Mouse (Mus musculus) adipocyte (in vitro differentiated cells): Measurements from ENCODE around the gene Eddm3b.
"Not testable (repeated sequence)": the region's sequence is repeated elsewhere in the genome, so short reads cannot be mapped to it uniquely, and the experiment has no call there.

Experiments
- DNase-seq: peaks from one replicate; pipeline ENCODE4 v3.0.0-alpha.2; 2016; ENCODE audit warnings: low spot score

Eddm3b gene

DNA sequence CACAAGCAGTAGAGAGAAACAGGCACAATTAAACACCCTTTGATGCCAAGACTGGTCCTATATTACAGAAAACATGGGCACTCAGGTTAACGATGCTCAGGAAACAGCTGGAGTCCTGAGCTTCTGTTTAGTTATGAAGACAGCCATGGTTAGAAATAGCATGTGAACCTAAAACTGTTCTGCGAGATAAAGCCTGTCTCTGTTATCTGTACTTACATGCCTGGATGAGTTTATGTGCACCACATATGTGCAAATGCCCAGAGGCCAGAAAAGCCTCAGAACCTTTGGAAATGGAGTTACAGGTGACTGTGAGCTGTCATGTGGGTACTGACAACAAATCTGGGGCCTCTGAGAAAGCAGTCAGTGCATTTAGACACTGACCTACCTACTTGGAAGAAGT, 29.7 kb downstream of the Eddm3b start:
- no peak for DNase-seq

DNA sequence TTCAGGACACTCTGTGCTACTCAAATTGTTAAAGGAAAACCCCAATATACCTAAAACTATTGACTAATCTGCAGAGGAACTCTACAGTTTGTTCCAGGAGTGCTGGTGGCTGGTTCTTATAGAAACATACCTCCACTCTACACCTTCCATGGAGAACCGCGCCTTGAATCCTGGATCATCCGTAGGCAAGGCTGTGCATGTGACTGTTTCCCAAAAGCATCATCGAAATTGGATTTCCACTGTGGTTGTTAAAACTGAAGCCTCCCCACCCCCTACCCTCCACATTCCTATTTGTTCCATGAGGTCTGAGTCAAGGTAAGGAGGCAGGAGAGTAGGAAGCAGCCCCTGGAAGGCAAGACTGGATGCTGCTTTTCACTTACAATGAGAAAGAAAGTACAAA, 30.2 kb downstream of the Eddm3b start:
- no peak for DNase-seq

DNA sequence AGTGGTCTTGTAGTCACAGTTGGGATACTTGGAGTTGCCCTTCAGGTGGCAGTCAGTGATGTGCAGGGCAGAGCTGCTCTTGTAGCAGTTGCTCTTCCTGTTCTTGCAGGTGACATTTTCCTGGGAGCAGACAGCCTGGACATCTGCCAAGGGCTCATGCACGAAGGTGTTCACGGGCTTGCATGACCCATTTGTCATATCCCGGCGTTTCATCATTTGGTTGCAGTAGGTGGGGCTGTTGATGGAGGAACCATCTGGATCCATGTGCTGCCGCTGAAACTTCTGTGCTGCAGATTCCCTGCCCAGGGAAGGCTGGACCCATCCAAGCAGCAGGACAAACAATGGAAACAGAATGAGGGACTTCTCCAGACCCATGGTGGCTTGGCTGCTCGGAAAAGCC, 31.3 kb downstream of the Eddm3b start:
- no peak for DNase-seq

DNA sequence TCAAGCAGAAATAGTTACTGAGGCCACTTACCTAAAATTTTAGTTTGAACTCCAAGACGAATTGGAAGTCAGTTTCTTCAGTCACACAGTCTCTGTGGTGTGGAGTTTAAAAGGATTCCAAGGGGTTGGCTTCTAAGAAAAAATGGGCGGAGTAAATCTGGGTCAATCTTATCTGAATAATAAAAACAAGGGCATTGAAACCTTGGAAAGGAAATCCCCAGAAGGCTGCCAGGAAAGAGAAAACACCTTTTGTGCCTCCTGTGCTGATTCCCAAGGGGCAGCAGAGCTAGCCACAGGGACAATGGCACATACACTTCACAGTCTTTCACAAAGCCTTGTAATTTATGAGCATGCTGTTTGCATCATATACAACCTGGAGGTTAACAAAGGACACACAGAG, 32.5 kb downstream of the Eddm3b start, which contains the start of gene Rnase1:
Rnase1 (minus strand) TSS at position 101 of the 400 bp plus-strand sequence.
- no peak for DNase-seq

DNA sequence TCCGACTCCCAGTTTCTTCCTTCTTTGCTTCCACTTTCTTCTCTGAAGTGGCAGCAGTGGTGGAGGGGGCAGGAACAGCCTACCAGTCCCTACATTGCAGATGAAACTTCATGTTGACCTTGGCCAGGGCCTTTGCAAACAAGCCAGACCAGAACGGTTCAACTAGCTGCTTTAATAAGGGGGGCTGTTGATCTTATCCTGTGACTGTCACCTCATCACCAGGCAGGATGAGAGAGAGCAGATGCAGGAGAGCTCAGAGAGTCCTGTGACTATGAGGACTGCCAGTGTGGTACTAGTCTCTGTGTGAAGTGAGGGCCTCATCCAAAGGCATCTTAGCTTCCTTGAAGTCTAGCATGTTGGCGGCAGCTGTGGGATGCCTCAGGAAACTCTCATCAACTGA, 33.8 kb downstream of the Eddm3b start:
- no peak for DNase-seq

DNA sequence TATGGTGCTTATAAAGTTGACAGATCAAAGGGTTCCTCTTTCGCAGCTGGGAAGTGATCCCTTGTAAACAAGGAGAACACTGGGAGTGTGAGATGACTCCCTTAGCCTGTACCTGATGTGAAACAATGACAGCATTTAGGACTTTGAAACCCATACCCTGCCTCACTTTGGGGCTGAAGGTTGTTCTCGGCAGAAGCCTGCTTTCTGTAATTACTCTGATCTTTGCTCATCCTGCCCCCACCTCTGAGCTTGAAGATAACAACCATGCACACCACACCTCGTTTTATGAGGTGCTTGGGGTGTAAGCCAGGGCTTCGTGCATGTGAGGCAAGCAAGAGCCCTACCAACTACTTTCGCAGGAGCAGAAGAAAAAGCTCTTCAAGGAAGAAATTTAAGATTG, 34.9 kb downstream of the Eddm3b start:
- DNase-seq = no peak

DNA sequence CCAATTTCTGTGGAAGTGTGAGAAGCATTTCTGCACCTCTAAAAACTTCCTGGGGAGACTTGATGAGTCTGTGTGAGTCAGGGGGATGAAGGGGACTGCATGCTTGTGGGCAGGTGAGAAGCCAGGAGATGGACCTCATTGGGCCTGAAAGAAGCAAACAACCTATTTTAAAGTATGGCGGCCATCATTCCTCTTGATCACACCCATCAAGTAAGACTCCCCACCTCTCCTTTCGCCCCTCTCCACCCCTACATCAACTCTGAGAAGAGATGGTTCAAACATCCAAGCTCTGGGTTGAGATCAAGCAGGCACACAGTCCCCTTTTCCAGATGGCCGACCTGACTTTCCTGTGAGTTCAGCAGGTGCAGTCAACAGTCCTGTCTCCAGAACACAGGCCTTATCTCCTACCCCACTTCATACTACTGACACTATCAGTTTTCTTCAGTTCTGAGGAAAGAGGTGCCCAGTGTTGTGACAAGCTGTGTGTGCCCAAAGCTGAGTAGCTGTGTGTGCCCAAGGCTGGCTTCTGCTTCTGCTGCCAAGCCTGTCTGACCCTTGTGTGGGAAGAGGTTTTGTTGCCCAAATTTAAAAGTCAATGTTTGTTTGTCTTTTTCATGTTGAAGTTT, 36.1 kb downstream of the Eddm3b start:
- DNase-seq = no peak

DNA sequence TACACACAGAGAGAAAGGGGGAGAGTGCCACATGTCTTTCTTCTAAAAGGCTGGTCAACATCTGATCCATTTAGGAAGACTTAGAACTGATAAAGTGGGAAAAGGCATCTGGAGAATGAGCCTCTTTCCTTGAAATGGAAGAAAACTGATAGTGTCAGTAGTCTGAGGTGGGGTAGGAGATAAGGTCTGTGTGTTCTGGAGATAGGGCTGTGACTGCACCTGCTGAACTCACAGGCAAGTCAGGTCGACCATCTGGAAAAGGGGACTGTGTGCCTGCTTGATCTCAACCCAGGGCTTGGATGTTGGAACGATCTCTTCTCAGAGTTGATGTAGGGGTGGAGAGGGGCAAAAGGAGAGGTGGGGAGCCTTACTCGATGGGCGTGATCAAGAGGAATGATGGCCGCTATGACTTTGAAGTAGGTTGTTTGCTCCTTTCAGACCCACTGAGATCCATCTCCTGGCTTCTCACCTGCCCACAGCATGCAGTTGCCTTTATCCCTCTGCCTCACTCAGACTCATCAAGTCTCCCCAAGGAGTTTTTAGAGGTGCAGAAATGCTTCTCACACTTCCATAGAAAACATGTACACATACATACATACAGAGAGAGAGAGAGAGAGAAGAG, 38.1 kb downstream of the Eddm3b start:
- DNase-seq = no peak

DNA sequence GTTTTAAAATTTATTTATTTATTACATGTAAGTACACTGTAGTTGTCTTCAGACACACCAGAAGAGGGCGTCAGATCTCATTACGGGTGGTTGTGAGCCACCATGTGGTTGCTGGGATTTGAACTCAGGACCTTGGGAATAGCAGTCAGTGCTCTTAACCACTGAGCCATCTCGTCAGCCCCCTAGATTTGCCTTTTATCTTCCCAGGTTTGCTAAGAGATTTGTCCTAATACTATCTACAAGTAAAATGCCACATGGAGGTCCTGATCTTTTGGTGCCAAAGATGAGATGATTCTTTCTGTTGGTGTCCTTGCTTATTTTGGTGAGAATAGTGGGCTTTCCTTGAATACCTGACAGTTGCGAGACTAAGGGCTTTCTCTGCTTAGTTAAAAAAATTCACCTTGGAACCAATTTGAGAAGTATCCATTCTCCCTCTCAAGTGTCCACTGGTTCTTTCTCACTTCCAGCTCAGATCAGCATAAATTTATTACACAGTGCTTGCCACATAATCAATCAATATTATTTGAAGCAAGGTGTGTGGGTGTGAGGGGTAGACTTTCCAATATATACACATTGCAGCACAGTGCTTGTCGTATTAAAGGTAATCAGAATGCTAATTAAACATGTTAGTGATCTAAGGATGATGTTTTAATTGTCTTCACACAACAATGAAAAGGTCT, 42.0 kb downstream of the Eddm3b start:
- DNase-seq = no peak

DNA sequence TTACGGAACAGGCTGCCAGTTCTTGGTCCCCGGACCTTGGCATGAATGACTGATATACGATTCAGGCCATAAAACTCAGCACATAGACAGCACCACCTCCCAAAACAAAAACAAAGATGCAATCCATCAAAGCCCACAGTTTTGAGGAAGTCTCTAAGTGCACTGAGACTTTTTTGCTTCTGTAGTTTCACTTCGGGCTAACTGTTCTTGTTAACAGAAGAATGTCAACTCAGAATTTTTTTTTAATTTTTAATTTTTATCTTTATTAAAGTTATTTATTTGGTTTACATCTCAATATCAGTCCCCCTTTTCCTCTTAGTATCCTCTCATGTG, 42.5 kb downstream of the Eddm3b start:
- no peak for DNase-seq

DNA sequence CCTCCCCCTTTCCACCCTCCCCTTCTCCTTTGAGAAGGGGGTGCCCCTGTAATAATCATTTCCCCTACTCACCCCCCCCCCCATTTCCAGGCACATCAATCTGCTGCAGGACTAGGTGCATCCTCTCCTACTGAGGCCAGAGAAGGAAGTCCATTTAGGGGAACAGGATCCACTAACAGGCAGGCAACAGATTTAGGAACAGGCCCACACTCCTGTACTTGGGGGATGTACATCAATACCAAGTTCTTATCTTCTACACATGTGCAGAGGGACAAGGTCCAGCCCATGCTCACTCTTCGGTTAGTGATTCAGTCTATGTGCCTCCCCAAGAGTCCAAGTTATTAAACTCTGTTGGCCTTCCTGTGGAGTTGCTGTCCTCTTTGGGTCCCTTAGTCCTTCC, 42.8 kb downstream of the Eddm3b start:
- DNase-seq = no peak

DNA sequence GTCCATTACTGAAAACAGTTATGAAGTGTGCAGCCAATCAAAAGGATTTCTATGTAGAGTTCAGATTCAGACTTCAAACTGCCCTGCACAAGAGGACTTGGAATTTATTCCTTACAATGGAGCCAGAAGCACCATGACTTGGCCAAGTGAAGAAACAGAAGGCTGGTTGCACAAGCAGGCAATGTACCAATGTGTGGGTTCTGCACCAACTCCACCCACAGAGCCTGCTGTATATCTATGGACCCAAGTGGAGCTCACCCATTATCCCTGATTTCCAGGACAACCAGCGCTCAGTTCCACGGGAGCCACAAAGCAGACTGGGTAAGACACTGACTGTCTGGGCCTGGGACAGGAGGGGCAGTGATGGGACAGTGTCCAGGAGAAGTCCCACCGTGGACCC, 47.8 kb downstream of the Eddm3b start, which contains the start of gene Rnase2b:
Rnase2b (plus strand) TSS at position 285 of the 400 bp plus-strand sequence.
- DNase-seq = peak; percentile 56

DNA sequence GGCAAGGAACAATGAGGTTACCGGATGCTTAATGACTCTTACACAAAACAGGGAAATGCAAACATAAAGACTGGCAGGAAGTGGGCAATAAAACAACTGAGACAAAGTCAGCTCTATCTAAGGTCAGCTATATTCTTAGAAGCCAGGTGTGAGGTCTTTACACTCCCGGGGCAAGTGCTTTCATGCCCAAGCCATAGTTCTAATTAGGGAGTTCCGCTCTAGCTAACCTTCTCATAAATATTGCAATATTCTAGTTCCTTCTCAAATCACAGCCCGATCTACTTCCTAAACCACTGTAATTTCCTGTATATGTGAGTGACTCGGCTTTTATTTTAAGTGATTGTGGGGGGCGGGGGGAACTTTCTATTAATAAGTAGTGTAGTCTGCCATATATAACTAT, 49.1 kb downstream of the Eddm3b start:
- not testable (repeated sequence) for DNase-seq

DNA sequence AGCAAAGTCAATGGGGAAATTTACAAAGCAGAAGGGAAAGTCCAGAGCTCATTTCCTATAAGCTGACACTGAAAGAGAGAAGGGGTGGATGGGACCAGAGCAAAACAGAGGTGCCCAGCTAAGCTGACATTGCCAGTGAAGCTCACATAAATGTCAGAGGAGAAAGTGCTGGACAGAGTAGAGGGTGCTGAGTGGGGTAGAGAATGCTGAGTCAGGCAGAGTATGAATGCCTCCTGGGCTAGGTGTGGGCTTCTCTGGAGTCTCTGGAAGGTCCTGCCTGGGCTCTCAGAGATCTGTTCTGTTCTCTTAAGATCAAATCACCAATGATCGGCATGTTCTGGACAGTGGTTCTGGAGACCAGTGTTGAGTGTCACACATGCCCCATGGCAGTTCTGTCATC, 51.2 kb downstream of the Eddm3b start:
- DNase-seq = no peak

DNA sequence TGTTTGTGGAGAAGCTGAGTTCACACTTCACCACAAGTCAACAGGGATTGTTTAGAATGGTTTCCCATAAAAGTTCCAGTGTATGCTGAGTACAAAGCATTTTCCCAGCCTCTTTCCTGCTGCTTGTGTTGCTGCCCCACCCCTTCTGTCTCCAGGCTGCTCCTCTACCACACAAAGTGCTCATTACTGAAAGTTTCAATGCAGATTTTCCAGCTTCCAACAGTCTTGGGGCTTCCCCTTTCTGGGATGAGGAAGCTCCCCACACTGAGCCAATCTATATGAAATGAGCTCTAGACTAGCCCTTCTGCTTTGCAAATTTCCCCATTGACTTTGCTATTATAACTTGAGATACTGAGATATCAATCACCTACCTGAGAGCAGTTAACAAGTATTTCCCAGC, 51.8 kb downstream of the Eddm3b start:
- no peak for DNase-seq
